Mouse (Mus musculus) heart, embryonic 11.5 days (tissue): Measurements from ENCODE around the gene Tmem170b. TPM values are rescaled to one million over a fixed set of nuclear protein-coding genes. Genes with fewer than 3 reads are reported as not detected.

Experiments
- ATAC-seq: fragments of 200-750 bp; cut with Nextera tagmentation; replicated peaks from 2 replicates; pipeline ENCODE4 v1.8.0; 2017; ENCODE audit warnings: moderate library complexity; ENCODE audit not compliant: insufficient number of reproducible peaks, low FRiP score, low TSS enrichment
- H3K27ac ChIP-seq: fragments of 300-500 bp; sonication (generic); 2 replicates; pipeline ENCODE4 v1.5.1; 2014; ENCODE audit warnings: mild to moderate bottlenecking, low read depth, low read length
- H3K27me3 ChIP-seq: fragments of 300-500 bp; sonication (generic); 2 replicates; pipeline ENCODE4 v1.6.1; 2014; ENCODE audit warnings: mild to moderate bottlenecking, low read length, mixed read lengths; ENCODE audit not compliant: control insufficient read depth, insufficient read depth
- H3K36me3 ChIP-seq: fragments of 300-500 bp; sonication (generic); 2 replicates; pipeline ENCODE4 v1.6.1; 2014; ENCODE audit warnings: mild to moderate bottlenecking, low read length, moderate library complexity, mixed read lengths; ENCODE audit not compliant: control insufficient read depth, insufficient read depth
- H3K4me1 ChIP-seq: fragments of 300-500 bp; sonication (generic); 2 replicates; pipeline ENCODE4 v1.6.1; 2014; ENCODE audit warnings: low read length; ENCODE audit not compliant: control insufficient read depth, insufficient read depth
- H3K4me2 ChIP-seq: fragments of 300-500 bp; sonication (generic); 2 replicates; pipeline ENCODE4 v1.6.1; 2014; ENCODE audit warnings: mild to moderate bottlenecking, moderate library complexity
- H3K4me3 ChIP-seq: fragments of 300-500 bp; sonication (generic); 2 replicates; pipeline ENCODE4 v1.5.1; 2014; ENCODE audit warnings: low read depth, low read length
- H3K9ac ChIP-seq: fragments of 300-500 bp; sonication (generic); 2 replicates; pipeline ENCODE4 v1.6.1; 2014; ENCODE audit warnings: mild to moderate bottlenecking, low read depth, low read length, moderate library complexity
- H3K9me3 ChIP-seq: fragments of 300-500 bp; sonication (generic); replicated peaks from 2 replicates; pipeline ENCODE4 v1.6.1; 2016; ENCODE audit warnings: low read length; ENCODE audit not compliant: control insufficient read depth
- WGBS: fragments of 180-500 bp; shearing (Covaris S2); extraction: QIAGEN DNeasy Blood & Tissue Kit; methylation state at CpG from one replicate; pipeline ENCODE4 v1.1.7; 2014; ENCODE audit not compliant: insufficient replicate concordance; 5-methylcytosine and 5-hydroxymethylcytosine counted together
- polyA plus RNA-seq: library from polyadenylated mRNA; unstranded; fragments of >200 nt; fragmentation: Nextera tagmentation; extraction: Ambion mirVana; gene quantifications from 2 replicates; pipeline ENCODE4 v1.2.1, GENCODE M21; 2014

Tmem170b gene
- polyA plus RNA-seq, 1 experiment from 2014 or later = 17.6 TPM

DNA sequence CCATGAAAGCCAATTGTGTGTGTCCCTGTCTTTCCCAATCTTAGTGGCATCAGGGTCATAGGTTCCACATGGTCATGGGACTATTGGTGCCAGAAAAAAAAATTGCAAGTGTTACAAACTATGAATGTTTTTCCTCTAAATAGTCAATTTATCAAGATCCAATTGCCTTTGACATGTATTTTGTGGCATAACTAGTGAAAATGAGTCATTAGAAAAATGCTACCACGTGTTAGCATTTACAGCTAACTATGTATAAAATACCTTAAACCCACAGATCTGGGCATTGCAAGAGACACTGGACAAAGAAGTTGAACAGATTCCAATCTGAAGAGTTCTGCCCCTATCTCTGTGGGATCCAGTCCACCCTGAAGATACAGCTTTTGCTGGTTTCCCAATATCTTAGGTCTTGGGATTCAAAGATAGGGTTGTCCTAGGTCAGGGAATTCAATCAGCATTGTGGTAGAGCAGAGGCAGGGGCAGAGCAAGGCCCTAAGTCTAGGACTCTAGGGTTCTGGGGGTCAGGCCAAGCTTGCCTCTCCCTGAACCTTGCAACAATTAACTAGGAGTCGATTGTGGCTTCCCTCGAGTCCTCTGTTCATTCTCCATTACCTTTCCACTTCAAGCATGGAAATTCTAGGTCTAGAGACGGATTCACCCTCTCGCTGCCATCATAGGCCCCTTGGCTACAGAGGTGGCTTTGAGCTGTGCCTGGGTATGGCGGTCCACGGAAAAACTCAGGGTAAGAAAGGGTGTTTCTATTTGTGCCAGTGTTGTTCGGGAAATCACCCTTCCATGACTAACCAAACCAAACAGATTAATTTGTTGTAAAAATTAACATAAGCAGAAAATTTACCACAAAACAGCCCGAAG, 70.5 kb downstream of the Tmem170b start:
- no peak overlapping the region for H3K4me2 ChIP-seq
- H3K9ac ChIP-seq = no peak overlapping the region
- H3K4me1 ChIP-seq = peaks cover 11% of the 10 kb centered on the region; the same call in 1 of the 2 replicates
- no peak overlapping the region for H3K4me3 ChIP-seq
- no peaks in the 10 kb centered on the region for H3K36me3 ChIP-seq
- no peak overlapping the region for H3K27ac ChIP-seq
- WGBS = 87% methylated on average over 9 of the region's 9 CpGs
- H3K9me3 ChIP-seq = no peaks in the 10 kb centered on the region
- H3K27me3 ChIP-seq = no peaks in the 10 kb centered on the region
- no peak for ATAC-seq

DNA sequence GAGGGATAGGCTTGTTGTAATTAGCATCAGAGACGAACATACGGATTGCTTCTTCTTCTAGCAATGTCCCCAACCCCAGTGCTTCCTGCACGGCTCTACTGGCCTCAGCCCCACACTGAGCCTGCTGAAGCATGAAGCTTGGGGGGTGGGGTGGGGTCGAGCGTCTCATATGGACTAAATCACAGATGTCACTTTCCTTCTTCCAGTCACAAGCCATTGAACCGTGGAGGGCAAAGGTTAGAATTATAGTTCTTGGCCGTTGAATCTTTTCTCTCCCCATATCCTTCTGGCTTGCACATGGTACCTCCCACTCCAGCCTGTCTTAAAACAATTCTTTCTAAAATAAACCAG, 71.1 kb downstream of the Tmem170b start:
- Histone ChIP-seq H3K4me1 (peaks cover 11% of the 10 kb centered on the region; the same call in 1 of the 2 replicates), H3K9ac (no peak overlapping the region), H3K27ac (no peak overlapping the region), H3K9me3 (no peaks in the 10 kb centered on the region), H3K4me2 (no peak overlapping the region), H3K4me3 (no peak overlapping the region), H3K27me3 (no peaks in the 10 kb centered on the region), H3K36me3 (no peaks in the 10 kb centered on the region)
- 66% methylated on average over 7 of the region's 7 CpGs for WGBS
- ATAC-seq = no peak

DNA sequence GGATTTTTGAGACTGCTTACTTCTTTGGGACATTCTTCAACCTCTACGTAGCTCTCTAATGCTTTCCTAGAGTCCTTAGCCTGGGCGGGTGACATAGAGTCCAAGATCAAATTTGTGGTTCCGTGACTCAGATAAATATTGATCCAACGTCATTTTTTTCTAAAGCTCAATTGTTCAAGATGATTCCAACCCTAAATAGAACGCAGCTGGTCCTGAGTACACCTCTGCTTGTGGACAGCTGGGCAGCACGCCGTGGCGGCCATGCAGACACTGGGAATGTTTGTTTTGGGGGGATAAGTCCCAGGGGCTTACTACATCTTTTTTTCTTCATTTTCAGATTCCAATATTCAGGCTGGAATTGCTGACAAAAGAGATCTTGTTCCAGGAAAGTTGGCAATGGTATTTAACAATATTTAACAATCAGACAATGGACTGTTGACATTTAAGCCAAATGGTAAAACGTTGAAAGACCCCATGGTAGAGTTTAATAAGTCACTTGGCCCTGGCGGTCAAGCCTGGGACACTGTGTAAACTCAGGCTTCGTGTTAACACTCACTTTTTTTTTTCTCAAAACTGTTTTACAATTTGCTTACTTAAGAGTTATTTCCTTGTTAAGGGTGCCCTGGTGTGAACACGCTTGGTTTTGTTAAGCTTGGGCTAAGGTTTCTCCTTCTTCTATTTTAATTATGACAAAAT, 75.3 kb downstream of the Tmem170b start:
- H3K4me3 ChIP-seq = no peak overlapping the region
- ATAC-seq = no peak
- no peak overlapping the region for H3K4me2 ChIP-seq
- H3K4me1 ChIP-seq = peaks cover 4% of the 10 kb centered on the region; the same call in 1 of the 2 replicates
- H3K27ac ChIP-seq = no peak overlapping the region
- WGBS = 74% methylated on average over 12 of the region's 12 CpGs
- H3K9me3 ChIP-seq = no peaks in the 10 kb centered on the region
- no peaks in the 10 kb centered on the region for H3K36me3 ChIP-seq
- no peak overlapping the region for H3K9ac ChIP-seq
- no peaks in the 10 kb centered on the region for H3K27me3 ChIP-seq

DNA sequence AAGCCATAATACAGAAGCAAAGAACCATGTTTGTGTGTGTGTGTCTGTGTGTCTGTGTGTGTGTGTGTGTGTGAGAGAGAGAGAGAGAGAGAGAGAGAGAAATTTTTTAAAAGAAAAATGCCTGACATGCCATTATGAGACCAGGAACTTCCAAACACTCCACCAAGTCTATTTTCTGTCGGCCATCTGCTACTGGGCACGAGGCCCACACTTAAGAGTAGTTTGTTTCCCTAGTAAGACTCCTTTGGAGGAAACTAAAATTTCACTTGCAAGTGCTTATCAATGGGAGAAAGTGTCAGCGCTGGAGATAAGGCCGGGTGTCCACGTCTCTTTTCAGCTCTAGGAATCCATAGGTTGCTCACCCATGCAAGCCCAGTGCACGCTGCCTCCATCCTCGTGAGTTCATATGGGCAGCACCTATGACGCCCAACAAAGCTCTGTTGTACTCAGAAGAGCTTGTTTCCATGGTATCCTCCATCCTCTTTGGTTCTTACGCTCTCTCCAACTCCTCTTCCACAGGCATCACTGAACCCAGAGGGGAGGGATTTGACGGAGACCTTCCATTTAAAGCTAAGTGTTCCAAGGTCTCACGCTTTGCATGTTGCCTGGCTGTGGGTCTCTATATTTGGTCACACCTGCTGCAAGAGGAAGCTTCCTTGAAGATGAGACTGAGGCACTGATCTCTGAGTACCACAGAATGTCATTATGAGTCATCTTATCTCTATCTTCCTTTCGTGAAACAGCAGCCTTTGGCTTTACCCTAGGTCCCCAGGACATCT, 76.8 kb downstream of the Tmem170b start:
- no peak overlapping the region for H3K4me2 ChIP-seq
- no peak for ATAC-seq
- H3K9ac ChIP-seq = no peak overlapping the region
- H3K36me3 ChIP-seq = no peaks in the 10 kb centered on the region
- H3K4me3 ChIP-seq = no peak overlapping the region
- 62% methylated on average over 12 of the region's 12 CpGs for WGBS
- no peak overlapping the region for H3K27ac ChIP-seq
- H3K27me3 ChIP-seq = no peaks in the 10 kb centered on the region
- H3K9me3 ChIP-seq = no peaks in the 10 kb centered on the region
- H3K4me1 ChIP-seq = peaks cover 4% of the 10 kb centered on the region; the same call in 1 of the 2 replicates

DNA sequence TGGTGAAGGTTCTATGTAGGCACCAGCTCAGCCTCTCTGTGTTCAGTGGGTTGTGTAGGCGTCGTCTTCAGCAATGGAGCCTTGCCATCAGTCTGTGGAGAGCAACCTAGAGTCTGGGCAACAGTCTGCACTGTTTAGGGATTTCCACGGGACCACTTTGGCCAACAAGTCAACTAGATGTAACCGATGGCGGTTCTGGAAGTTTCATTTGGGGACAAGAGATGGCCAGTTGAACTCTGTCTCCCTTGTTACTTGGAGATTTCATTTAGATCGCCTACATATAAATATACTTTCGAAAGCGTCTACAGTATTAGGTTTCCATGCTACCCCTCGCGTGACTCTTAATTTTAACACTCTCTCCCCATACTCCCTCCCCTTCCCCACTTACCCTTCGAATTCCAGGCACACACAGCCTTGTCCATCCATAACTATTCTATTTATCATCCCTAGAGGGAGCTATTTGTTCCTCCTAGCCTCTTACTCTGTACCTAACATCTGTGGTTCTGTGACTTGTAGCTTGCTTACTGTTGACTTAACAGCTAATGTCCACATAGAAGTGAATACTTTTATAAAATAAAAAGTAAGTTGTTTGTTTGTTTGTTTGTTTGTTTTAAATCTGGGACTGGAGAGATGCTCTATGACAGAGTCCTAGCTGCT, 77.8 kb downstream of the Tmem170b start:
- H3K4me1 ChIP-seq = peaks cover 4% of the 10 kb centered on the region; the same call in 1 of the 2 replicates
- no peaks in the 10 kb centered on the region for H3K27me3 ChIP-seq
- no peak overlapping the region for H3K27ac ChIP-seq
- WGBS = 76% methylated on average over 11 of the region's 11 CpGs
- no peak overlapping the region for H3K9ac ChIP-seq
- no peak overlapping the region for H3K4me2 ChIP-seq
- no peak for ATAC-seq
- no peaks in the 10 kb centered on the region for H3K9me3 ChIP-seq
- no peaks in the 10 kb centered on the region for H3K36me3 ChIP-seq
- H3K4me3 ChIP-seq = no peak overlapping the region

DNA sequence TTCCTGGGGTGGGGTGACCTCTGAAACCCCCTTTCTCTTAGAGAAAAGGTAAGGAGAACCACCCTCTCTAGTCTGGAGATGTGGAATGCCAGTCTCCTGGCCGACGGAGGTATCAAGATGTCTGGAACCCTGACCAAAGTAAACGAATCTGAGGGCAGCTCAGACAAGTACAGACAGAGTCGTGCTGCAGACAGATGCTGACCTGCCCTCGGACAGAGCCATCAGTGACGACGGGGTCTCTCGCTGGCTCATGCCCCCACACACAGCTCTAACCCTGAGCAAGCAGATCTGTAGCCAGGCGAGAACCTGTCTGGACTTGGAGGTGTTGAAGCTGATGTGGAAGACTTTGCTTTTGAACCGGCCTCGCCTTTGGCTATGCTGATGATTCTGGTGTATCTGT, 79.8 kb downstream of the Tmem170b start:
- Histone ChIP-seq H3K4me1 (peaks cover 4% of the 10 kb centered on the region; the same call in 1 of the 2 replicates), H3K9me3 (no peaks in the 10 kb centered on the region), H3K27me3 (no peaks in the 10 kb centered on the region), H3K9ac (no peak overlapping the region), H3K27ac (no peak overlapping the region), H3K36me3 (no peaks in the 10 kb centered on the region), H3K4me3 (no peak overlapping the region), H3K4me2 (no peak overlapping the region)
- no peak for ATAC-seq
- WGBS = 56% methylated on average over 11 of the region's 11 CpGs

DNA sequence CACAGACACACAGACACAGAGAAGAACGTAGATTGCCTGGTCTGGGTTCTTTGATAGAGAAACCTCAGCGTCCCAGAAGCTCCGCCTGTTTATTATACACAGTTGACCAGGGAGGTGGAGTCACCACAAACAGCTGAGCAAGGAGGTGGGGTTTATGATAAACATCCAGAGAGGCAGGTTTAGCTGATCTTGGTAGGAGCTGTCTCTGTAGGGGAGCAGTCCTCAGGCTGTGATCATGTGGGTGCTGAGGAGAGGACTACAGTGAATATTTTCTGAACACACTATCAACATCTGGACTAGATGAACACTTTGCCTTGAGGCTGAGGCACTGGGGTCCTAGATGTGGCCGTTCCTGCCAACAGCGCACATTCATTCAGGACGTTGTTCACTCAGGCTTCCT, 83.3 kb downstream of the Tmem170b start:
- no peak for ATAC-seq

DNA sequence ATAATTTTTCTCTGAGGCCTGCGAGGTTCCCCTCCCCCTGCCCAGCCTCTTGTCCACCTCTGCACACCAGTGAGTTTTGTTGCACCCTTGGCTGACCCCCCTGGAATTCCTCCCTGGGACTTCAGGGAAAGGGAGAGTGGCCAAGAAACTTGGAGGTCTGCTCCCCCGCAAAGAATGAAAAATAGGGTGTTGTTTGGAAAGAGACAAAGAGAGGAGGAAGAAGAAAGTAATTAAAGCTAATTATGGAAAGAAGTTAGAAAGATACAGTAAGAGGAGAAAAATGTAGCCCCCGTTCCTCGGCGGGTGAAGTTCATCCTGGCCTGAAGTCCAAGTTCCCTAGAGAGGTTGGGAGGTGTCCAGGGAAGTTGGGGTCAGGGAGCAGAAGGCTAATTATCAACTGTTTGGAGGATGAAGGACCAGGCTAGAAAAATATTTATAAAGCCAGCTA, 83.9 kb downstream of the Tmem170b start:
- H3K4me1 ChIP-seq = peaks cover 2% of the 10 kb centered on the region; the same call in 1 of the 2 replicates
- H3K9ac ChIP-seq = no peak overlapping the region
- no peak overlapping the region for H3K4me2 ChIP-seq
- no peak for ATAC-seq
- H3K27ac ChIP-seq = 0 out of 2 replicates have a peak overlapping the region, but pooled peaks have one; percentile 25
- WGBS = 66% methylated on average over 5 of the region's 5 CpGs
- no peaks in the 10 kb centered on the region for H3K9me3 ChIP-seq
- no peak overlapping the region for H3K4me3 ChIP-seq
- no peaks in the 10 kb centered on the region for H3K27me3 ChIP-seq
- no peaks in the 10 kb centered on the region for H3K36me3 ChIP-seq

More for the DNA sequence above, 83.3 kb downstream of the Tmem170b start:
- 81% methylated on average over 6 of the region's 6 CpGs for WGBS
- Histone ChIP-seq H3K4me2 (no peak overlapping the region), H3K9me3 (no peaks in the 10 kb centered on the region), H3K36me3 (no peaks in the 10 kb centered on the region), H3K4me1 (no peaks in the 10 kb centered on the region), H3K4me3 (no peak overlapping the region), H3K27me3 (no peaks in the 10 kb centered on the region), H3K9ac (no peak overlapping the region), H3K27ac (0 out of 2 replicates have a peak overlapping the region, but pooled peaks have one; percentile 25)
